Mouse (Mus musculus) bone marrow, adult 2 months (tissue): ENCODE data around the gene Smarcd3. TPM values are rescaled to one million over a fixed set of nuclear protein-coding genes. Genes with fewer than 3 reads are reported as not detected.

Experiments used
- H3K27ac ChIP-seq: fragments of 200-500 bp; 2 replicates; pipeline ENCODE4 v1.5.1; 2012; ENCODE audit warnings: low read depth, mild to moderate bottlenecking, control low read depth, inconsistent platforms, low read length; ENCODE audit not compliant: control insufficient read depth, poor library complexity, insufficient read depth
- H3K4me1 ChIP-seq: fragments of 200-500 bp; 2 replicates; pipeline ENCODE4 v1.6.1; 2011; ENCODE audit warnings: low read length; ENCODE audit not compliant: control insufficient read depth, insufficient read depth
- H3K4me3 ChIP-seq: fragments of 200-500 bp; replicated peaks from 2 replicates; pipeline ENCODE3; 2011; ENCODE audit warnings: mild to moderate bottlenecking, low read depth, low read length, control low read depth; ENCODE audit not compliant: control insufficient read depth
- CTCF ChIP-seq: fragments of 200-500 bp; IDR thresholded peaks from 2 replicates; pipeline ENCODE4 v1.5.1; 2011; ENCODE audit warnings: low read length, control low read depth; ENCODE audit not compliant: control insufficient read depth, insufficient read depth
- POLR2A ChIP-seq: fragments of 200-500 bp; IDR thresholded peaks from 2 replicates; pipeline ENCODE4 v1.6.1; 2011; ENCODE audit warnings: low read depth, mild to moderate bottlenecking, control low read depth, low read length, borderline replicate concordance; ENCODE audit not compliant: control insufficient read depth
- WGBS: fragments of 180-500 bp; shearing (Covaris S2); methylation state at CpG from one replicate; pipeline ENCODE4 v1.1.7; 2018; 5-methylcytosine and 5-hydroxymethylcytosine counted together
- polyA plus RNA-seq: library from polyadenylated mRNA; stranded (reverse); fragments of >200 nt; gene quantifications from 2 replicates; pipeline ENCODE4 v1.2.4, GENCODE M21; 2011; ENCODE audit warnings: low replicate concordance; ENCODE audit not compliant: missing spikeins, insufficient read depth, insufficient read length

Smarcd3 gene
- polyA plus RNA-seq: 3.4 and 6.1 TPM in 2 replicates

DNA sequence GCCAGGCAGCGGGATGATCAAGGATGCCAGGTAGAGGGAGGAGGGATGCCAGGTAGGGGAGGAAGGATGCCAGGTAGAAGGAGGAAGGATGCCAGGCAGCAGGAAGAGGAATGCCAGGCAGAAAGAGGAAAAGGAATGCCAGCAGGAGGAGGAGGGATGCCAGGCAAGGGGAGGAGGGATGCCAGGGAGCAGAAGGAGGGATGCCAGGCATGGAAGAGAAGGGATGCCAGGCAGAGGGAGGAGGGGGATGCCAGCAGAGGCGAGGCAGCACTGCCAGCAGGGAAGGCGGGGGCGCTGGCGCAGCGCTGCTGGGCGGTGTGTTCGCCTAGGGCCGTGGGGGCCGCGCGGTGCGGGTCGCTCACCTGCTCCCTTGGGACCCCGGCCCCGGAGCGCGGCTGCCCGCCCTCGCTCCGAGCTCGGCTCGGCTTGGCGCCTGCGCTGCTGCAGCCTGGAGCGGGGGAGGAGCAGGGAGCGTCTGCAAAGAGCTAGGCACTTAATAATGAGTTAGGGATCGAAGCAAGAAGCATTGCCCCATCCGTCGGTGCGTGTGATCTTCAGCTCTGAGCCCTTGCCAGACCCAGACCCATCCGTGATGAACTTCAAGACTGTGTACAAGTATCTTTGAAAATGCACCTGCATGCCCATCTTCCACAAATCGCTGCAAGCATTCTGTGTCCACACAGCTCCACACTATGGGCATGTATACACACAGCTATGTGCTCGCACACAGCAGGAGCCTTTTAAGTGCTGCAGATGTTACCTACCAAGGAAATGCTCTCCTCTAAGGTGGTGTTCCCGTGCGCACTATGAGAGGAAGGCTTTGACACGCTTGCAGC is at the start of gene Smarcd3:
Smarcd3 (minus strand) TSS at position 426 of the 836 bp plus-strand sequence.
- no peak within 1 kb of the TSS for H3K4me3 ChIP-seq
- TF ChIP-seq POLR2A (no peak), CTCF (no peak)
- WGBS: 8% methylated on average over 37 of the region's 37 CpGs
- H3K4me1 ChIP-seq: no peaks in the 10 kb centered on the region
- no peak within 1 kb of the TSS for H3K27ac ChIP-seq

DNA sequence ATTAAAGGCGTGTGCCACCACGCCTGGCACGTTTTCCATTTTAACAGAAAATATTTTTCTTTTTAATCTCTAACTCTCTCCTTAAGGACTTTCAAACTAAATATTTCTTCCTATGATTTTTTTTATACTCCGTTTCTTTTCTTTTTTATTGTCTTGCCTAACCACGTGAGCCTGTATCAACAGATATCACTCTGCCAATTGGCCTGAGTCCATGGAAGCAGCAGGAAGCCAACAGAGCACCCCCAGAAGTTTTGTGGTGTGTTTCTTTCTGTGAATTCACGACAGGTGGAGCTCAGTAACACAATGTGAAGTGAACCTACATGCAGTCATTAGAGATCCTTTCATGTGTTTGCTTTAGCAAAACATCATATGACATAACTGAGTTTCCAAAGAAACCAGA is 37.2 kb upstream of the Smarcd3 start:
- TF ChIP-seq POLR2A (no peak), CTCF (no peak)
- no peak overlapping the region for H3K4me3 ChIP-seq
- WGBS: 57% methylated on average over 6 of the region's 6 CpGs
- H3K4me1 ChIP-seq: no peaks in the 10 kb centered on the region
- H3K27ac ChIP-seq: no peak overlapping the region

GRCm38 (mm10) chr5:24659708-24660423 is 35.7 kb upstream of the Smarcd3 start:
- no peak for TF ChIP-seq CTCF
- no peak for TF ChIP-seq POLR2A
- Histone ChIP-seq H3K4me1 (no peaks in the 10 kb centered on the region), H3K4me3 (no peak overlapping the region), H3K27ac (no peak overlapping the region)
- 52% methylated on average over 4 of the region's 4 CpGs for WGBS

DNA sequence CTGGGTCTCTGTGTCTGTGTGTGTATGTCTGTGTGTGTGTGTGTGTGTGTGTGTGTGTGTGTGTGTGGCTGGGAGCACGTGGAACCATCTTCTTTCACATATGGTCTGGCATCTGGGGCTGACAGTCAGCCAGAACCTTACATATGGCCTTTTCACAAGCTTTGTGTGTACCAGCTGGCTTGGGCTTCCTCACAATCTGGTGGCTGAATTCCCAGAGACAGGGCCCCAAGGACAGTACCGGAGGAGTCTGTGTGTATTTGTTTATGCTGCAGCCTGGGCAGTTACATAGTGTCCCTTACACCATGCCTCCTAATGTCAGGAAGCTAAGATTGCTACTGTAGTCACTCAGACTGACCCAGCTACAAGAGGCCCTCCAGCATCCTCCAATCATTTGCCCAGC is 32.9 kb upstream of the Smarcd3 start:
- no peak for TF ChIP-seq CTCF
- TF ChIP-seq POLR2A: no peak
- WGBS: 61% methylated on average over 2 of the region's 2 CpGs
- H3K27ac ChIP-seq: no peak overlapping the region

DNA sequence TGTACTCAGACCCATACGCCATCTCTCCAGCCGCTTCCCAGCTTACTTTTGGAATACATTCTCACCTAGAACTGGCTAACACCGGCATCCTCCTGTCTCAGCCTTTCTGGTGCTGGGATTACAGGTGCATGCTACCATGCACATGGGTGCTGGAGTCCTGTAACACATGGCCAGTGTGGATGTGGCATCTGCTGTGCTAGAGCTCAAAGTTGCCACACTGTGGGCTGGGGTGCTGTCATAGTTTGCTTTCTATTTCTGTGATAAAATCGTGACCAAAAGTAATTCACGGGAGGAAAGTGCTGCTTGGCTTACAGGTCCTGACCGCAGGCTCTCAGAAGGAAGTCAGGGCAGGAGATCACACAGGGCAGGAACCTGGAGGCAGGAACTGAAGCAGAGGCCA is 30.3 kb upstream of the Smarcd3 start:
- TF ChIP-seq POLR2A: no peak
- TF ChIP-seq CTCF: no peak
- Histone ChIP-seq H3K4me1 (no peaks in the 10 kb centered on the region), H3K4me3 (no peak overlapping the region), H3K27ac (no peak overlapping the region)
- WGBS: 53% methylated on average over 6 of the region's 6 CpGs

More for the DNA sequence above, 32.9 kb upstream of the Smarcd3 start:
- H3K4me3 ChIP-seq: no peak overlapping the region
- H3K4me1 ChIP-seq: no peaks in the 10 kb centered on the region

DNA sequence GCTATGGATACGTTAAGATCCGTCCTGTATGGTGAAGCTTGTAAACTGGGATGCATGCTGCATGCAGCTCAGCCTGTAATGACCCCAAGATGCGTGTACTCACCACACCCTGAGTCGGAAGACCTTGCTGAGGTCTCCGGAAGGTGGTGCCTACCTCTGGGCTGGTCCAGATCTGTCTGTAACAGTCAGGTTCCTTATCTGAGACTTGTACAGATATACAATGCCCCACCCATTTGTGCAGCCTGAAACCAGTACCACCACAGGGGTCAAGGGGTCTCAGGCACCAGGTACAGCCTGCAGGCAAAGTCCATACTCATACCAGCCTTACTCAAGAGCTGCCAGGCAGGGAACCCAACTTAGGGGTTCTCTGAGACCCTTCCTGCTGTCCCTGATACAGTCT is 28.6 kb upstream of the Smarcd3 start:
- Histone ChIP-seq H3K4me1 (no peaks in the 10 kb centered on the region), H3K4me3 (no peak overlapping the region), H3K27ac (no peak overlapping the region)
- 70% methylated on average over 5 of the region's 5 CpGs for WGBS
- TF ChIP-seq CTCF: no peak
- TF ChIP-seq POLR2A: no peak

GRCm38 (mm10) chr5:24651768-24652752 is 27.8 kb upstream of the Smarcd3 start:
- Histone ChIP-seq H3K27ac (no peak overlapping the region), H3K4me1 (no peaks in the 10 kb centered on the region), H3K4me3 (no peak overlapping the region)
- TF ChIP-seq CTCF (peak; percentile 83), POLR2A (no peak)
- whole genome bisulfite sequencing: 35% methylated on average over 25 of the region's 25 CpGs
